In genomic region chr19:4504830-4505229, GRCm38 (mm10) we compare ENCODE assay signal across 24 mouse cellular contexts. TPM values are rescaled to one million over a fixed set of nuclear protein-coding genes. Genes with fewer than 3 reads are reported as not detected.
"Had no signal": no experiment of that assay in that cellular context is flagged by ENCODE, and none has a peak within 500 bp of the region (broad histone marks: within the 10 kb centered on the region; RNA-seq: fewer than 3 reads in every experiment).

No protein-coding gene starts in this region.

- H3K4me2 ChIP-seq: limb, embryonic 13.5 days; liver, embryonic 12.5 days; liver, embryonic 15.5 days; midbrain, embryonic 11.5 days; stomach, embryonic 15.5 days had no signal

- H3K27me3 ChIP-seq: limb, embryonic 13.5 days; liver, embryonic 12.5 days; liver, embryonic 15.5 days; stomach, embryonic 15.5 days had no signal

- H3K27ac ChIP-seq: kidney, postnatal 0 days; layer of hippocampus, adult 2 months; limb, embryonic 10.5 days; limb, embryonic 13.5 days; liver, embryonic 12.5 days; liver, embryonic 15.5 days; stomach, embryonic 15.5 days had no signal

- H3K9ac ChIP-seq: limb, embryonic 13.5 days; liver, embryonic 12.5 days; liver, embryonic 15.5 days; stomach, embryonic 15.5 days had no signal

- DNase-seq: kidney, adult 2 months; kidney, postnatal 25 days; layer of hippocampus, adult 9-11 months; liver; midbrain, embryonic 14.5 days; right cerebral cortex, adult 18-20 months; right cerebral cortex, postnatal 14 days; spleen, adult 18-20 months; thymus, adult 18-20 months; thymus, postnatal 36 days had no signal

- H3K9me3 ChIP-seq: limb, embryonic 10.5 days; limb, embryonic 13.5 days; liver, embryonic 12.5 days; liver, embryonic 15.5 days; stomach, embryonic 15.5 days had no signal

- ATAC-seq: intestine, postnatal 0 days; liver, embryonic 12.5 days had no signal

- H3K36me3 ChIP-seq: limb, embryonic 10.5 days; limb, embryonic 13.5 days; liver, embryonic 12.5 days; liver, embryonic 15.5 days; stomach, embryonic 15.5 days had no signal

- H3K4me3 ChIP-seq: layer of hippocampus, adult 2 months; limb, embryonic 10.5 days; limb, embryonic 13.5 days; liver, embryonic 12.5 days; liver, embryonic 15.5 days; stomach, embryonic 15.5 days had no signal

RNA-seq across cellular contexts. Expression of gene 2010003K11Rik, which starts 6.4 kb away (rescaled TPM):
- polyA plus RNA-seq: intestine, embryonic 14.5 days; kidney, embryonic 14.5 days; limb, embryonic 10.5 days; limb, embryonic 13.5 days; liver, embryonic 12.5 days; midbrain, embryonic 11.5 days; midbrain, embryonic 14.5 days; midbrain, postnatal 0 days; neural tube, embryonic 11.5 days; neural tube, embryonic 14.5 days had no signal
